16 mouse cellular contexts compared by ENCODE assay signal in the genomic region with DNA sequence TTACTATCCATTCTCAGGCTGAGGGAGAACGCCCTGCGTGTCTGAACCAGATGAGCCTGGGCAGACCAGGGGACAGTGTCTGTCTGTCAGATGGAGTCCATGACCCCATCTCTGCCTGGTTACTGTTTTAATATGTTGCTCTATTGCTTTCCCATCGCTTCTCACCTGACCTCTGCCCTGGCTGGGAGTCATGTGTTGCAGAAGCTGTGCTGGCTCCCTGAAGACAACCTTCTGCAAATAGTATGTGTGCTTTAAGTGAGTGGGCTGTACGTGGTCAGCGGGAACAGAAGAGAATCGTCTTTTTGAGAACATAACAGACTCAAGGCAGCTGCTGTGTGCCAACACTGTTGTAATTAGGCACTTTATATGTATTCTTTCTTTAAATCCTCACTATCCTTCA.
"Had no signal": no experiment of that assay in that cellular context is flagged by ENCODE, and none has a peak within 500 bp of the region (broad histone marks: within the 10 kb centered on the region; RNA-seq: fewer than 3 reads in every experiment).

No protein-coding gene starts in this region.

- H3K9me3 ChIP-seq: liver, embryonic 15.5 days; megakaryocyte, embryonic 14.5 days; midbrain, embryonic 13.5 days; midbrain, embryonic 15.5 days; neural tube, embryonic 12.5 days; stomach, embryonic 15.5 days had no signal

- H3K36me3 ChIP-seq: midbrain, embryonic 15.5 days had no signal

- H3K27me3 ChIP-seq: liver, embryonic 15.5 days; megakaryocyte, embryonic 14.5 days; midbrain, embryonic 15.5 days; stomach, embryonic 15.5 days had no signal

- H3K4me1 ChIP-seq: liver, embryonic 15.5 days; stomach, embryonic 15.5 days had no signal

- DNase-seq: lung, adult 18-20 months; lung, embryonic 14.5 days; lung, postnatal 14 days; lung, postnatal 36 days; right cerebral cortex, postnatal 14 days; thymus, adult 2 months; thymus, postnatal 25 days; thymus, postnatal 4 days had no signal

- H3K4me3 ChIP-seq: liver, embryonic 15.5 days; megakaryocyte, embryonic 14.5 days; midbrain, embryonic 13.5 days; midbrain, embryonic 15.5 days; neural tube, embryonic 12.5 days; stomach, embryonic 15.5 days had no signal

- ATAC-seq: midbrain, embryonic 13.5 days; midbrain, embryonic 15.5 days had no signal

- H3K9ac ChIP-seq: liver, embryonic 15.5 days; lung, embryonic 14.5 days; midbrain, embryonic 13.5 days; midbrain, embryonic 15.5 days; neural tube, embryonic 12.5 days; stomach, embryonic 15.5 days had no signal

- H3K27ac ChIP-seq: liver, embryonic 15.5 days; midbrain, embryonic 13.5 days; midbrain, embryonic 15.5 days; neural tube, embryonic 12.5 days; stomach, embryonic 15.5 days; stomach, postnatal 0 days had no signal

- H3K4me2 ChIP-seq: liver, embryonic 15.5 days; lung, embryonic 14.5 days; midbrain, embryonic 11.5 days; midbrain, embryonic 13.5 days; midbrain, embryonic 15.5 days; neural tube, embryonic 12.5 days; stomach, embryonic 15.5 days had no signal
